Mouse (Mus musculus) CH12.LX (cell line): ENCODE measurements around the gene Dgcr2. TPM values are rescaled to one million over a fixed set of nuclear protein-coding genes. Genes with fewer than 3 reads are reported as not detected.
A peak's percentile ranks its signal among the peaks of the same experiment; 100 is the strongest.

Experiments used
- DNase-seq: peaks from one replicate; pipeline ENCODE4 v3.0.0-alpha.2; 2013; ENCODE audit errors: extremely low read depth
- H3K27ac ChIP-seq: 2 replicates; pipeline ENCODE4 v1.5.1; 2012; ENCODE audit warnings: low read depth, mild to moderate bottlenecking, control low read depth, moderate library complexity; ENCODE audit not compliant: insufficient read depth
- H3K27me3 ChIP-seq: replicated peaks from 2 replicates; pipeline ENCODE3; 2012; ENCODE audit warnings: inconsistent platforms
- H3K36me3 ChIP-seq, 2 experiments: replicated peaks in 1 of 2; 2 replicates each; pipeline versions ENCODE3 to v1.6.1; 2012; ENCODE audit warnings: inconsistent platforms in 1 of 2, low read length in 1 of 2, mild to moderate bottlenecking in 1 of 2, mixed read lengths in 1 of 2, moderate library complexity in 1 of 2; ENCODE audit not compliant: control insufficient read depth in 1 of 2, insufficient read depth in 1 of 2
- H3K4me1 ChIP-seq, 2 experiments: 2 replicates each; pipeline ENCODE4 v1.6.1; 2012; ENCODE audit warnings: inconsistent platforms in 1 of 2, moderate library complexity in 1 of 2; ENCODE audit not compliant: insufficient read depth in 2 of 2, control insufficient read depth in 1 of 2
- H3K4me2 ChIP-seq: 2 replicates; pipeline ENCODE4 v1.6.1; 2012; ENCODE audit warnings: low read depth, mild to moderate bottlenecking, control low read depth; ENCODE audit not compliant: poor library complexity, insufficient read depth, severe bottlenecking
- H3K4me3 ChIP-seq, 3 experiments: fragments of 150-350 bp in 1 of 3; sonication (generic) in 1 of 3; replicated peaks in 1 of 3; 2 replicates each; pipeline versions ENCODE3 to v1.5.1; 2011 to 2012; ENCODE audit warnings: low read depth in 2 of 3, low read length in 2 of 3, mild to moderate bottlenecking in 2 of 3, moderate library complexity in 2 of 3, control low read depth in 1 of 3, improper control_type of control experiment in 1 of 3, inconsistent platforms in 1 of 3, mixed read lengths in 1 of 3; ENCODE audit not compliant: poor library complexity in 1 of 3
- H3K79me2 ChIP-seq: replicated peaks from 2 replicates; pipeline ENCODE4 v1.6.1; 2012; ENCODE audit warnings: mild to moderate bottlenecking, moderate library complexity; ENCODE audit not compliant: control insufficient read depth, poor library complexity, insufficient read depth, severe bottlenecking; ENCODE audit errors: extremely low read depth
- H3K9ac ChIP-seq: 2 replicates; pipeline ENCODE4 v1.6.1; 2012; ENCODE audit warnings: low read depth, mild to moderate bottlenecking, control low read depth, moderate library complexity; ENCODE audit not compliant: insufficient read depth
- H3K9me3 ChIP-seq: replicated peaks from 2 replicates; pipeline ENCODE3; 2012; ENCODE audit warnings: low read length, inconsistent platforms, mixed read lengths
- CTCF ChIP-seq, 2 experiments: IDR thresholded peaks in 1 of 2; conservative IDR thresholded peaks in 1 of 2; 2 replicates each; pipeline ENCODE4 v1.5.1; 2011 to 2012; ENCODE audit warnings: low read depth in 2 of 2, low read length in 2 of 2, improper control_type of control experiment in 1 of 2, inconsistent platforms in 1 of 2, mild to moderate bottlenecking in 1 of 2, moderate library complexity in 1 of 2
- ELF1 ChIP-seq: IDR thresholded peaks from 2 replicates; pipeline ENCODE4 v1.6.1; 2014; ENCODE audit warnings: low read depth, mild to moderate bottlenecking, inconsistent platforms, low read length, improper control_type of control experiment
- HCFC1 ChIP-seq: IDR thresholded peaks from 2 replicates; pipeline ENCODE4 v1.6.1; 2012; ENCODE audit warnings: low read depth, mild to moderate bottlenecking, inconsistent platforms, low read length, improper control_type of control experiment
- IRF4 ChIP-seq: IDR thresholded peaks from 2 replicates; pipeline ENCODE4 v1.6.1; 2014; ENCODE audit warnings: low read depth, mild to moderate bottlenecking, inconsistent platforms, low read length, improper control_type of control experiment
- KAT2A ChIP-seq: IDR thresholded peaks from 2 replicates; pipeline ENCODE4 v1.6.1; 2012; ENCODE audit warnings: low read length, improper control_type of control experiment, inconsistent platforms; ENCODE audit not compliant: insufficient replicate concordance
- MAZ ChIP-seq: IDR thresholded peaks from 2 replicates; pipeline ENCODE4 v1.6.1; 2012; ENCODE audit warnings: low read depth, mild to moderate bottlenecking, inconsistent platforms, low read length, improper control_type of control experiment, moderate library complexity
- MYC ChIP-seq: IDR thresholded peaks from 2 replicates; pipeline ENCODE4 v1.6.1; 2011; ENCODE audit warnings: low read depth, mild to moderate bottlenecking, improper control_type of control experiment, low read length
- TCF12 ChIP-seq: IDR thresholded peaks from 2 replicates; pipeline ENCODE4 v1.6.1; 2014; ENCODE audit warnings: low read depth, mild to moderate bottlenecking, inconsistent platforms, low read length, improper control_type of control experiment
- USF1 ChIP-seq: IDR thresholded peaks from 2 replicates; pipeline ENCODE4 v1.6.1; 2014; ENCODE audit warnings: low read depth, mild to moderate bottlenecking, inconsistent platforms, low read length, improper control_type of control experiment
- dilution Hi-C: fragments of 300-500 bp; cut with MboI; formaldehyde crosslinking; loops from 2 replicates; pipeline ENCODE4 v1.14.3; 2020; ENCODE audit warnings: low sequenced_read_pairs; ENCODE audit not compliant: extremely low pct_unique_long_range_greater_than_20kb, extremely low pct_ligation_motif_present
- in situ Hi-C: fragments of 300-500 bp; cut with MboI; formaldehyde crosslinking; loops from 3 replicates; pipeline ENCODE4 v1.14.3; 2019; ENCODE audit warnings: low sequenced_read_pairs, low pct_ligation_motif_present, low pct_unique_long_range_greater_than_20kb, mixed read lengths
- polyA plus RNA-seq: library from polyadenylated mRNA; unstranded; fragments of >175 nt; gene quantifications from 2 replicates; pipeline ENCODE4 v1.2.1, GENCODE M21; 2012; ENCODE audit warnings: low read depth; ENCODE audit not compliant: insufficient read length
- total RNA-seq, 2 experiments: library from RNA; depleted of rRNA; stranded (reverse); fragments of 300-350 nt in 1 of 2; fragments of >200 nt in 1 of 2; gene quantifications; 2 replicates each; pipeline ENCODE4 v1.2.3; 2012 to 2014

Gene Dgcr2
- total and polyA plus RNA-seq, 3 experiments, result 41.5 to 54.8 (median 48.0) TPM

DNA sequence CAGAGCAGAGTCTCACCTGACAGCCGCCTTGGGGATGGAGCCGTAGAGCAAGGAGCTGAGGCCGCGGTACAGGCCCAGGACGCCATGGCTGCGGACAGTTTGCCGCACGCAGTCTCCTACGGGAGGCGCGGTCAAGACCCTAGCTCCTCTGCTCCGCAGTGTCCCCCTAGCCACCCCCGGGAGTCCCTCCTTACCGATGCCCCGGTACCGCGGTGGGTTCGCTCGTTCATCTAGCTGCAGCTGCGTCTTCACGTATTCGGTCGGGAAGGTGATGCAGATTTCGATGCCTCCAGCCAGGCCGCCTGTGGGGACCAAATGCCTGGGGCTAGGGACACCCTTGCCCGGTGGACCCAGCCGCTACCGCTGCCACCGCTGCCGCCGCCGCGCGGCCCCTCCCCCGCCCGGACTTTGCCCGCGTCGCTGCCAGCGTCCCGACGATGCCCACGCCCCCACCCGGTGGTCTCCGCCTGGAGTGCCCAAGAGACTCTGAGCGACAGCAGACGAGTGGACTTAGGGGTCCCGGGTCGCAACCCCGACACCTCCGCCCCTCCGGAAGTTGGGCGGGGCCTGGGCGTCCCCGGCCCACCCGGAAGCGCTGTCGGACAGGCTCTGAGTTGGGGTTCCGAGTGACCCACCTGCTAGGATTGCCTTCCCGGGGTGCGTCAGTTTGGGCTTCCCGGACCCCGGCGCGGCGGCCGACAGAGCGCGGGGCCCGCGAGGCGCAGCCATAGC is 29.2 kb upstream of the Dgcr2 start:
- Histone ChIP-seq H3K4me1 (peaks cover 9 to 43% of the 10 kb centered on the region in 2 experiments), H3K27ac (peak overlapping the region; percentile 43; the same call in 1 of the 2 replicates)
- DNase-seq, result no peak

DNA sequence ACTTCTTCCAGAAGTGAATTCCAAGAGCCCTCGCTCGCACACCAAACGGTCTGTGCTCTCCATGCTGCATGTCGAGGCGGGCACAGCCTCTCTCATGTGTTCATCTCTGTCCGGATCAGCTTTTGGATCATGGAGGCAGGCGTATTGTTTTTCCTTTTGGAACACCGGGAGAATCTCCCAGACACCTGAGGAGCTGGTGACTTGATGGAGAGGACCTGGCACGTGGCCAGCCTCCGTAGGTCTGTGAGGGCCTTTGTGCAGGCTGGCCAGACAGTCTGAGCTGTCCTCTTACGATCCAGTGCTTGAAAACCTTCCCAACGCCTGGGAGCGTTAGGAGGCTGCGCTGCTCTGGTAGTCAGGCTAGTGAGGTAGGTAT is 23.8 kb upstream of the Dgcr2 start:
- Histone ChIP-seq H3K9ac (peak overlapping the region; percentile 92), H3K9me3 (peaks cover 4% of the 10 kb centered on the region), H3K27me3 (peaks cover 16% of the 10 kb centered on the region), H3K79me2 (peaks cover 5% of the 10 kb centered on the region; the same call in 1 of the 2 replicates), H3K4me1 (peaks cover 13 to 40% of the 10 kb centered on the region in 2 experiments), H3K36me3 (peaks cover 19 to 39% of the 10 kb centered on the region in 2 experiments), H3K27ac (0 out of 2 replicates have a peak overlapping the region, but pooled peaks have one; percentile 2), H3K4me2 (peak overlapping the region; percentile 90), H3K4me3 (peak overlapping the region; percentile 62 to 100 (median 81))
- in situ Hi-C loops (no loop called here), dilution Hi-C loops (no loop called here)
- DNase-seq, result no peak
- TF ChIP-seq IRF4 (no peak), MAZ (no peak), USF1 (no peak), TCF12 (no peak), ELF1 (no peak), MYC (no peak)

More for the DNA sequence above, 29.2 kb upstream of the Dgcr2 start:
- peak overlapping the region; percentile 53 for H3K4me2 ChIP-seq
- no peaks in the 10 kb centered on the region for H3K27me3 ChIP-seq
- peak overlapping the region; percentile 83 for H3K9ac ChIP-seq
- H3K9me3 ChIP-seq, result no peaks in the 10 kb centered on the region
- no peak for TF ChIP-seq CTCF (conservative IDR thresholded peaks at IDR 0.05 in 1 of 2, IDR thresholded peaks at IDR 0.05 in 1 of 2; ENCODE audit: low read depth in 2 of 2, low read length in 2 of 2)
- peak; percentile 49; the same call in 1 of the 2 replicates for TF ChIP-seq KAT2A
- TF ChIP-seq ELF1, result peak; percentile 93
- peak; percentile 38; the same call in 1 of the 2 replicates for TF ChIP-seq HCFC1
- H3K79me2 ChIP-seq, result peaks cover 2% of the 10 kb centered on the region; the same call in 1 of the 2 replicates
- H3K4me3 ChIP-seq, result peak overlapping the region; percentile 73 to 83 (median 83)
- in situ Hi-C loops, result no loop called here
- H3K36me3 ChIP-seq, result peaks cover 19 to 39% of the 10 kb centered on the region in 2 experiments
- dilution Hi-C loops, result no loop called here
